Mouse (Mus musculus) CH12.LX (cell line): Measurements from ENCODE around the gene B3gnt2. TPM values are rescaled to one million over a fixed set of nuclear protein-coding genes. Genes with fewer than 3 reads are reported as not detected.

Experiments
- DNase-seq: peaks from one replicate; pipeline ENCODE4 v3.0.0-alpha.2; 2013; ENCODE audit errors: extremely low read depth
- H3K27ac ChIP-seq: 2 replicates; pipeline ENCODE4 v1.5.1; 2012; ENCODE audit warnings: low read depth, mild to moderate bottlenecking, control low read depth, moderate library complexity; ENCODE audit not compliant: insufficient read depth
- H3K27me3 ChIP-seq: replicated peaks from 2 replicates; pipeline ENCODE3; 2012; ENCODE audit warnings: inconsistent platforms
- H3K36me3 ChIP-seq, 2 experiments: replicated peaks in 1 of 2; 2 replicates each; pipeline versions ENCODE3 to v1.6.1; 2012; ENCODE audit warnings: inconsistent platforms in 1 of 2, low read length in 1 of 2, mild to moderate bottlenecking in 1 of 2, mixed read lengths in 1 of 2, moderate library complexity in 1 of 2; ENCODE audit not compliant: control insufficient read depth in 1 of 2, insufficient read depth in 1 of 2
- H3K4me1 ChIP-seq, 2 experiments: 2 replicates each; pipeline ENCODE4 v1.6.1; 2012; ENCODE audit warnings: inconsistent platforms in 1 of 2, moderate library complexity in 1 of 2; ENCODE audit not compliant: insufficient read depth in 2 of 2, control insufficient read depth in 1 of 2
- H3K4me2 ChIP-seq: 2 replicates; pipeline ENCODE4 v1.6.1; 2012; ENCODE audit warnings: low read depth, mild to moderate bottlenecking, control low read depth; ENCODE audit not compliant: poor library complexity, insufficient read depth, severe bottlenecking
- H3K4me3 ChIP-seq, 3 experiments: fragments of 150-350 bp in 1 of 3; sonication (generic) in 1 of 3; replicated peaks in 1 of 3; 2 replicates each; pipeline versions ENCODE3 to v1.5.1; 2011 to 2012; ENCODE audit warnings: low read depth in 2 of 3, low read length in 2 of 3, mild to moderate bottlenecking in 2 of 3, moderate library complexity in 2 of 3, control low read depth in 1 of 3, improper control_type of control experiment in 1 of 3, inconsistent platforms in 1 of 3, mixed read lengths in 1 of 3; ENCODE audit not compliant: poor library complexity in 1 of 3
- H3K79me2 ChIP-seq: replicated peaks from 2 replicates; pipeline ENCODE4 v1.6.1; 2012; ENCODE audit warnings: mild to moderate bottlenecking, moderate library complexity; ENCODE audit not compliant: control insufficient read depth, poor library complexity, insufficient read depth, severe bottlenecking; ENCODE audit errors: extremely low read depth
- H3K9ac ChIP-seq: 2 replicates; pipeline ENCODE4 v1.6.1; 2012; ENCODE audit warnings: low read depth, mild to moderate bottlenecking, control low read depth, moderate library complexity; ENCODE audit not compliant: insufficient read depth
- H3K9me3 ChIP-seq: replicated peaks from 2 replicates; pipeline ENCODE3; 2012; ENCODE audit warnings: low read length, inconsistent platforms, mixed read lengths
- BHLHE40 ChIP-seq: IDR thresholded peaks from 2 replicates; pipeline ENCODE4 v1.6.1; 2011; ENCODE audit warnings: mild to moderate bottlenecking, low read depth, low read length, improper control_type of control experiment
- CHD2 ChIP-seq: IDR thresholded peaks from 2 replicates; pipeline ENCODE4 v1.6.1; 2011; ENCODE audit warnings: low read length, improper control_type of control experiment
- CTCF ChIP-seq, 2 experiments: IDR thresholded peaks in 1 of 2; conservative IDR thresholded peaks in 1 of 2; 2 replicates each; pipeline ENCODE4 v1.5.1; 2011 to 2012; ENCODE audit warnings: low read depth in 2 of 2, low read length in 2 of 2, improper control_type of control experiment in 1 of 2, inconsistent platforms in 1 of 2, mild to moderate bottlenecking in 1 of 2, moderate library complexity in 1 of 2
- E2F4 ChIP-seq: IDR thresholded peaks from 2 replicates; pipeline ENCODE4 v1.6.1; 2011; ENCODE audit warnings: low read depth, low read length, improper control_type of control experiment; ENCODE audit not compliant: insufficient replicate concordance
- ELF1 ChIP-seq: IDR thresholded peaks from 2 replicates; pipeline ENCODE4 v1.6.1; 2014; ENCODE audit warnings: low read depth, mild to moderate bottlenecking, inconsistent platforms, low read length, improper control_type of control experiment
- EP300 ChIP-seq: IDR thresholded peaks from 2 replicates; pipeline ENCODE4 v1.6.1; 2011; ENCODE audit warnings: low read length, improper control_type of control experiment
- ETS1 ChIP-seq: conservative IDR thresholded peaks from 2 replicates; pipeline ENCODE4 v1.6.1; 2012; ENCODE audit warnings: low read depth, mild to moderate bottlenecking, inconsistent platforms, low read length, improper control_type of control experiment, moderate library complexity
- GABPA ChIP-seq: IDR thresholded peaks from 2 replicates; pipeline ENCODE4 v1.6.1; 2012; ENCODE audit warnings: low read depth, low read length, improper control_type of control experiment, inconsistent platforms; ENCODE audit not compliant: insufficient replicate concordance
- IRF4 ChIP-seq: IDR thresholded peaks from 2 replicates; pipeline ENCODE4 v1.6.1; 2014; ENCODE audit warnings: low read depth, mild to moderate bottlenecking, inconsistent platforms, low read length, improper control_type of control experiment
- JUN ChIP-seq: IDR thresholded peaks from 2 replicates; pipeline ENCODE4 v1.6.1; 2011; ENCODE audit warnings: low read depth, mild to moderate bottlenecking, low read length, improper control_type of control experiment, moderate library complexity; ENCODE audit not compliant: insufficient read depth
- KAT2A ChIP-seq: IDR thresholded peaks from 2 replicates; pipeline ENCODE4 v1.6.1; 2012; ENCODE audit warnings: low read length, improper control_type of control experiment, inconsistent platforms; ENCODE audit not compliant: insufficient replicate concordance
- MAFK ChIP-seq: IDR thresholded peaks from 2 replicates; pipeline ENCODE4 v1.6.1; 2011; ENCODE audit warnings: low read length, improper control_type of control experiment; ENCODE audit not compliant: insufficient replicate concordance
- MAX ChIP-seq: IDR thresholded peaks from 2 replicates; pipeline ENCODE4 v1.6.1; 2011; ENCODE audit warnings: low read length, improper control_type of control experiment
- MEF2A ChIP-seq: IDR thresholded peaks from 2 replicates; pipeline ENCODE4 v1.6.1; 2014; ENCODE audit warnings: low read depth, mild to moderate bottlenecking, inconsistent platforms, low read length, improper control_type of control experiment, borderline replicate concordance
- MXI1 ChIP-seq: IDR thresholded peaks from 2 replicates; pipeline ENCODE4 v1.6.1; 2011; ENCODE audit warnings: mild to moderate bottlenecking, low read depth, low read length, improper control_type of control experiment
- MYC ChIP-seq: IDR thresholded peaks from 2 replicates; pipeline ENCODE4 v1.6.1; 2011; ENCODE audit warnings: low read depth, mild to moderate bottlenecking, improper control_type of control experiment, low read length
- NRF1 ChIP-seq: IDR thresholded peaks from 2 replicates; pipeline ENCODE4 v1.6.1; 2014; ENCODE audit warnings: low read depth, mild to moderate bottlenecking, inconsistent platforms, low read length, improper control_type of control experiment, moderate library complexity
- PAX5 ChIP-seq: IDR thresholded peaks from 2 replicates; pipeline ENCODE4 v1.6.1; 2012; ENCODE audit warnings: low read length, inconsistent platforms, mixed read lengths
- POLR2A ChIP-seq: IDR thresholded peaks from 2 replicates; pipeline ENCODE4 v1.6.1; 2011; ENCODE audit warnings: low read depth, mild to moderate bottlenecking, improper control_type of control experiment, low read length
- POLR2AphosphoS2 ChIP-seq: IDR thresholded peaks from 2 replicates; pipeline ENCODE4 v1.6.1; 2011; ENCODE audit warnings: low read depth, low read length, improper control_type of control experiment
- RAD21 ChIP-seq: IDR thresholded peaks from 2 replicates; pipeline ENCODE4 v1.6.1; 2011; ENCODE audit warnings: low read depth, mild to moderate bottlenecking, low read length, improper control_type of control experiment, moderate library complexity
- RCOR1 ChIP-seq: conservative IDR thresholded peaks from 2 replicates; pipeline ENCODE4 v1.6.1; 2012; ENCODE audit warnings: low read depth, mild to moderate bottlenecking, inconsistent platforms, low read length, improper control_type of control experiment
- SIN3A ChIP-seq: IDR thresholded peaks from 2 replicates; pipeline ENCODE4 v1.6.1; 2012; ENCODE audit warnings: low read length, improper control_type of control experiment, inconsistent platforms
- TBP ChIP-seq: conservative IDR thresholded peaks from 2 replicates; pipeline ENCODE4 v1.6.1; 2011; ENCODE audit warnings: low read depth, low read length, improper control_type of control experiment
- TCF12 ChIP-seq: IDR thresholded peaks from 2 replicates; pipeline ENCODE4 v1.6.1; 2014; ENCODE audit warnings: low read depth, mild to moderate bottlenecking, inconsistent platforms, low read length, improper control_type of control experiment
- UBTF ChIP-seq: IDR thresholded peaks from 2 replicates; pipeline ENCODE4 v1.6.1; 2012; ENCODE audit warnings: low read depth, mild to moderate bottlenecking, inconsistent platforms, low read length, improper control_type of control experiment, moderate library complexity
- USF2 ChIP-seq: conservative IDR thresholded peaks from 2 replicates; pipeline ENCODE4 v1.6.1; 2011; ENCODE audit warnings: low read depth, low read length, improper control_type of control experiment
- ZC3H11A ChIP-seq: IDR thresholded peaks from 2 replicates; pipeline ENCODE4 v1.6.1; 2012; ENCODE audit warnings: low read depth, mild to moderate bottlenecking, inconsistent platforms, low read length, improper control_type of control experiment
- ZKSCAN1 ChIP-seq: IDR thresholded peaks from 2 replicates; pipeline ENCODE4 v1.6.1; 2012; ENCODE audit warnings: low read depth, inconsistent platforms, low read length, improper control_type of control experiment, borderline replicate concordance
- ZMIZ1 ChIP-seq: IDR thresholded peaks from 2 replicates; pipeline ENCODE4 v1.6.1; 2012; ENCODE audit warnings: low read depth, mild to moderate bottlenecking, inconsistent platforms, low read length, improper control_type of control experiment
- dilution Hi-C: fragments of 300-500 bp; cut with MboI; formaldehyde crosslinking; loops from 2 replicates; pipeline ENCODE4 v1.14.3; 2020; ENCODE audit warnings: low sequenced_read_pairs; ENCODE audit not compliant: extremely low pct_unique_long_range_greater_than_20kb, extremely low pct_ligation_motif_present
- in situ Hi-C: fragments of 300-500 bp; cut with MboI; formaldehyde crosslinking; loops from 3 replicates; pipeline ENCODE4 v1.14.3; 2019; ENCODE audit warnings: low sequenced_read_pairs, low pct_ligation_motif_present, low pct_unique_long_range_greater_than_20kb, mixed read lengths
- polyA plus RNA-seq: library from polyadenylated mRNA; unstranded; fragments of >175 nt; gene quantifications from 2 replicates; pipeline ENCODE4 v1.2.1, GENCODE M21; 2012; ENCODE audit warnings: low read depth; ENCODE audit not compliant: insufficient read length
- total RNA-seq, 2 experiments: library from RNA; depleted of rRNA; stranded (reverse); fragments of 300-350 nt in 1 of 2; fragments of >200 nt in 1 of 2; gene quantifications; 2 replicates each; pipeline ENCODE4 v1.2.3; 2012 to 2014

The B3gnt2 gene
- total and polyA plus RNA-seq, 3 experiments = 74.6 to 96.0 (median 75.2) TPM

- H3K9me3 ChIP-seq = no peaks in the 10 kb centered on the region
- no peaks in the 10 kb centered on the region for H3K27me3 ChIP-seq
- peak; percentile 75 for DNase-seq
- TF ChIP-seq EP300 (peak; percentile 63; the same call in 1 of the 2 replicates), ZMIZ1 (no peak), ETS1 (peak; percentile 59; the same call in 1 of the 2 replicates), TCF12 (peak; percentile 38; the same call in 1 of the 2 replicates)
- dilution Hi-C loops = no loop called here
- H3K27ac ChIP-seq = no peak overlapping the region
- no peak overlapping the region for H3K4me3 ChIP-seq
- in situ Hi-C loops = loop anchor here (5.0 kb wide), 1 partner anchor 65 kb away; no protein-coding TSS in a partner anchor
- H3K9ac ChIP-seq = no peak overlapping the region
- no peaks in the 10 kb centered on the region for H3K79me2 ChIP-seq
- H3K36me3 ChIP-seq = peaks cover 0 to 5% of the 10 kb centered on the region in 2 experiments
- H3K4me2 ChIP-seq = no peak overlapping the region
- peaks cover 46 to 91% of the 10 kb centered on the region in 2 experiments for H3K4me1 ChIP-seq
Observed at GRCm38 (mm10) chr11:22867691-22868090, 6.9 kb upstream of the B3gnt2 start.

- dilution Hi-C loops = no loop called here
- DNase-seq = peak; percentile 91
- Histone ChIP-seq H3K36me3 (peaks cover 0 to 9% of the 10 kb centered on the region in 2 experiments), H3K27me3 (no peaks in the 10 kb centered on the region), H3K9ac (no peak overlapping the region; the same call in 1 of the 2 replicates), H3K4me3 (no peak overlapping the region), H3K4me1 (peaks cover 41 to 83% of the 10 kb centered on the region in 2 experiments), H3K4me2 (no peak overlapping the region; the same call in 1 of the 2 replicates), H3K79me2 (peaks cover 11% of the 10 kb centered on the region), H3K9me3 (no peaks in the 10 kb centered on the region), H3K27ac (no peak overlapping the region; the same call in 1 of the 2 replicates)
- TF ChIP-seq E2F4 (no peak), MEF2A (peak; percentile 93), MXI1 (peak; percentile 41; the same call in 1 of the 2 replicates), ZMIZ1 (no peak), CTCF (conservative IDR thresholded peaks at IDR 0.05 in 1 of 2, IDR thresholded peaks at IDR 0.05 in 1 of 2; ENCODE audit: low read depth in 2 of 2, low read length in 2 of 2) (no peak), MAX (0 out of 2 replicates have a peak, but pooled peaks have one; percentile 57), NRF1 (no peak), MYC (0 out of 2 replicates have a peak, but pooled peaks have one; percentile 34), GABPA (no peak), USF2 (no peak), ETS1 (peak; percentile 96), TCF12 (peak; percentile 96), JUN (no peak; the same call in 1 of the 2 replicates), RAD21 (peak; percentile 1), MAFK (peak; percentile 55; the same call in 1 of the 2 replicates), ZKSCAN1 (no peak), POLR2AphosphoS2 (no peak), BHLHE40 (peak; percentile 81), TBP (0 out of 2 replicates have a peak, but pooled peaks have one; percentile 7), UBTF (no peak), IRF4 (peak; percentile 81), EP300 (peak; percentile 96), KAT2A (no peak), PAX5 (no peak), ELF1 (0 out of 2 replicates have a peak, but pooled peaks have one; percentile 7), POLR2A (no peak), CHD2 (0 out of 2 replicates have a peak, but pooled peaks have one; percentile 55), RCOR1 (no peak; the same call in 1 of the 2 replicates), SIN3A (peak; percentile 75), ZC3H11A (no peak; the same call in 1 of the 2 replicates)
- in situ Hi-C loops = loop anchor here (5.0 kb wide), 1 partner anchor 67 kb away; no protein-coding TSS in a partner anchor
Observed at GRCm38 (mm10) chr11:22865635-22866246, 5.0 kb upstream of the B3gnt2 start.
